Mouse (Mus musculus) layer of hippocampus, postnatal 10 days (tissue): ENCODE measurements around the gene Tpm1. TPM values are rescaled to one million over a fixed set of nuclear protein-coding genes. Genes with fewer than 3 reads are reported as not detected.

Source experiments
- DNase-seq, 2 experiments: peaks; one replicate each; pipeline ENCODE4 v3.0.0; 2021; ENCODE audit warnings: low spot score in 2 of 2
- long read RNA-seq: library from polyadenylated mRNA; stranded (forward); transcript quantifications from one replicate; pipeline ENCODE4 v2.0.0, GENCODE M21; 2023
- total RNA-seq, 2 experiments: library from RNA; stranded (reverse); gene quantifications; 2 replicates each; pipeline ENCODE4 v1.2.3; 2021

The Tpm1 gene
- total RNA-seq = 100 to 1,000 TPM; 195 to 211 TPM
- long read RNA-seq, transcript Tpm1-209 (8 exons, 2,890 nt) = major isoform, 45 of 127 reads
- long read RNA-seq, transcript Tpm1-210 (9 exons, 1,054 nt) = minor isoform, 9 of 127 reads
- long read RNA-seq, transcript Tpm1-207 (9 exons, 962 nt) = minor isoform, 8 of 127 reads
- long read RNA-seq, transcript Tpm1-206 (8 exons, 998 nt) = minor isoform, 19 of 127 reads
- long read RNA-seq, partial matches to known transcripts = 11 of 127 reads
- long read RNA-seq, other reads (novel, unspliced or antisense) = 22 of 127 reads

DNA sequence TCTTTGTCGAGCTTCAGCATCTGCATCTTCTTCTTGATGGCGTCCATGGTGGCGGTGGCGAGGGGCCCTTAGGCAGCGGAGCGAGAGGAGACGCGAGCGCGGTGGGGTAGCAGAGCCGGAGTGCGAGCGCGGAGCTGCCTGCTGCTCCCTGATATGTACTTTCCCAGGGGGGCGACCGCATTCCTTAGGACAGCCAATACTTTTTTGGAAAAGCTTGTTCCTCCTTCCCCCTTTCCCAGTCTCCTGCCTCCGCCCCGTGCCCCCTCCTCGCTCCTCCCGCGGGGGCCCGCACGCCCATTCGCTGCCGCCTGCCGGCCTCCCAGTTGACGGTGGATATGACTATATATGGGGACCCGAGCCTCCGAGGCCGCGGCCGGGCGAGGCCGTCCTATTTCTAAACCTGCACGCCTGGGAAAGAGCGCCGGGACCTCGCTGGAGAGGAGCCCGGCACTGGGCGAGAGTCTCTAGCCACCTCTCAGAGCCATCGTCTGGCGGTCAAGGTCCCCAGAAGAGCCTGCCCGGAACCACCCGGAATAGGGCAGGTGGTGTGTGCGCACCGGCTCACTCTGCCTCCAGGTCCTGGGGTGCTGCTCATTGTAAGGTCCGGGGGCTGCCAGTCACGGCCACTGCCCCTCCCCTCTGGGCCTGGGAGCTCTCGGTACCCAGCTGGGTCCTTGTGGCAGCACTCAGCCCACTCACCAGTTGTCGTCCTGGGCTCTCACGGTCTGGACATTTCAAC, at the start of gene Tpm1:
TSS of gene Tpm1 (minus strand) at position 321 of the 739 bp plus-strand sequence.
- peak; percentile 64 to 70 for DNase-seq

DNA sequence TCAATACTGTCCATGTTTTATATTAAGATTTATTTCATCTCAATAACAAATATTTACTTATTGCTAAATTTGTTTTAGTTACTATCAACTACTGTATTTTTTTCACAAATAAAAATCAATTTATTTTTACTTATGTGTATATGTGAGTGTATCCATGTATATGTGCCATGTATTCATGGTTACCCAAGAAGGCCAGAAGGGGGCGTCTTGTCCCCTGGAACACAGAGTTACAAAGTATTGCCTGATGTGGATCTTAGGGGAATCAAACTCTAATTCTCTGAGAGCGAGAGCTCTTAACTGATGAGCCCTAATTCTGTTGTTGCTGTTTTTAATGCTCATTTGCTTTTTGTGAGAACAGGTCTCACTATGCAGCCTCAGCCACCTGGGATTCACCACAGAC, 45.2 kb upstream of the Tpm1 start:
- no peak for DNase-seq

DNA sequence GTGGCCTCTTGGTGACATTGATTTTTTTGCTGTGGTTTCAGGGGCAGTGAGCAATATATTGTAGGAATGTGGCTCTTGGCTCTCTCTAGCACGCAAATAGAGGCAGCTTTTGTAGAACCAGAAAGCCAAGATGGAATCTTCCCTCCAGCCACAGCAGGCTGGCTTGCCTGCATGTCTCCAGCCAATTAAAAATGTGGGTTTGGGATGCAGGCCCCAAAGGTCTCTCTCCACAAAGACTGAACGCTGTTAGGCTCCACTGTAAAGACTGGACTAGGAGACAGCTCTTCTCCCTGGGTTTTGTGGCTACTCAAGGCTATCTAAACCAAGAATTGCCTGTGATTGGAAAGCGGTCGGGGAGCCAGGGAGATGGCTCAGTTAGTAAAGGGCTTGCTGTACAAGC, 43.0 kb upstream of the Tpm1 start:
- no peak for DNase-seq

DNA sequence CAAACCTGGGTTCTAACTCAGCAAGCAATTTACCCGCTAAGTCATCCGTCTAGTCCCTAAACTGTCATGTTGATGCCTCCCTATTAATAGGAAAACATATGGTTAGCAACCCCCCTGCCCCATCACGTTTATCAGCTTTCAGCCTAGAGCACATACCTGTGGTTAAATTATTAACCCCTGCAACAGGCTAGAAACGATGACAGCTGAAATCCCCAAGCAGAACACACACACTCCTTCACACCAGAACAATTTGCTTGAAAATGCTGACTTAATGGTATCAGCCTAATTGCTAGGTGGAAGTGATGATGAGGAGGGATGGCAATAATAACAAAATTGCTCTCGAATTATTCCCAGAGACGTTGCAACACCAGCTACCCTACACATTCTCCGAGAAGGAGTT, 42.4 kb upstream of the Tpm1 start:
- no peak for DNase-seq

DNA sequence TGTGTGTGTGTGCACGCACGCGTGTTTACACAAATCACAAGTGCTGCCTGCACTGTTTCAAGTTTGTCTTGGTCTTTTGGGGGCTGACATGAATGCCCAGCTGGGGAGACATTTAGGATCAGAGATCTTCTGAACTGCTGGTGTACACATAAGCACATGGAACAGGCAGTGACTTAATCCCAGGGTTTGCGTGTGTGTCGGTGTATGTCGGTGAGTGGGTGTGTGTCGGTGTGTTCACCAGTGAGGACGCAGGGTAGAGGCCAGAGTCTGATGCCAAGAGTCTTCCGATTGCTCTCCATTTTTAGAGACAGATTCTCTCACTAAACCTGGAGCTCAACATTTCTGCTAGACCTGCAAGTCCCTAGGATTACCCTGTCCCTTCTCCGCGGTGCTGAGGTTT, 41.9 kb upstream of the Tpm1 start:
- DNase-seq = no peak

DNA sequence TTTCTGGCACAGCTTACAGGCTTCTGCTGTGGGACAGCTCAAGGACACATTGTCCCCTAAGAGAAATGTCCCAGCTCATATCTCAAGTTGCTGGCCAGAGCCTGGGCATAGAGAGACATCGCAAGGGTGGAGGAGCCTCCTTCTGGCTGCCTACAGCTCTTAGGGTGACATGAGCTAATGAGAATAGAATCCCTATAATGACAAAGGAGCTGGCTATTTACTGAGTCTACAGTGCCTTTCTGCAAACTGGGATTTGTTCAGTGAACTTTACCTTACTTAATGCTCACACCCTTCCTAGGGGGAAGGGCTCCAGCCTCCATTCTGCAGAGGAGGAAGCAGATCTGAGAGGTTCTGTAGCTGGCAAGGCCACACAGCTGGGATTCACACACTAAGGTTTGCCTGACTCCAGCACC, 41.4 kb upstream of the Tpm1 start:
- DNase-seq = no peak

DNA sequence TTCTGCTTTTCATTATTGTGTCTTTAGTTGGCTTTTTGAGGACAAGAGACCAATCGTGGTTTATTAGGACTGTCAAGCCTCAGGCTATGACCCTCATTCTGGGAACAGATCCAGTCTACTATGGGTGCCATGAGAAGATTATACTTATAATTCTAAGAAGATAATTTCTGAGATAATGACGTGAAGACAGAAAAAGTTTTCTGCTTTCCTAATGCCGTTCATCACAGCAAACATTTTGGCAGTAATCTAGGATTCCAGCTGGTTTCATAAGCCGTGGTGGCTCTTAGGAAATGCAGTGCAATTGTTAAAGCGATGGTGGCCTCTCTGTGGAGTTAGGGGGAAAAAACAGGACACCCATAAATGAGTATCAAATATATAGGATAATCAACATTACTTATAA, 40.0 kb upstream of the Tpm1 start:
- no peak for DNase-seq

DNA sequence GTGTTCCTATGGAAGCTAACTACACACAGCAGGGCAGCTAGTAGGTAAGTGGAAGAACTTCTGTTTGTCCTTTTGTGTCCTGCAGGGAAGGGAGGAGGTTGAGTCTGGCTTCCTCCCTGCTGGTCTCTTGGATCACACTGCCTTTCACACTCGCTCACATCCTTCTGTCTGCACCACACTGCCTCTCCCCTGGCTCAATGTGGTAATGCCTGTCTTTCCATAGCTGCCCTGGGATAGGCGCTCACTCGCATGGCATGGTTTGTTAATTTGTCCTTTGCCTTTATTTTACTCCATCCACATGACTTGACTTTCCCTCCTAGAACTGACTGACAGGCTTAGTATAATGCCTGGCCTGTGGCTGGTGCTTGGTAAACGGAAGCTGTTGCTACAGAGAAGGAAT, 34.6 kb upstream of the Tpm1 start:
- no peak for DNase-seq

DNA sequence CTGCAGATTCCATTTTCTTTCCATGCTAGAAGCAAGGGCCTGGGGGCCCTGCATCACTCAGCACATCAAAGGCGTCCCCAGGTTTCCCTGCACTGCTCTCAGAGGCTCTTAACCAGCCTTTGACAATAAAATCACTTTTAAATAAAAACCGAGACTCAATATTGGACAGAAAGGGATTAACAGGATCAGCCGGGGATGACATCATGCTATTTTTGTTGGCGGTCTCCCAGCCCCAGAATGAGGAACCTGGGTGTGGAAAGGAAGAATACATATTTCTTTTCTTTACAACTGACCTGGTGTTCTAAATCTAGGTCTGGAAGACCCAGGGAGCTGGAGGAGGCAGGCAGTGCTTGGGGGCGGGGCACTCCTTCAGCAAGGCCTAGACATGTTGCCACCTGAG, 32.5 kb upstream of the Tpm1 start:
- DNase-seq = peak in 1 of 2 experiments; percentile 20

DNA sequence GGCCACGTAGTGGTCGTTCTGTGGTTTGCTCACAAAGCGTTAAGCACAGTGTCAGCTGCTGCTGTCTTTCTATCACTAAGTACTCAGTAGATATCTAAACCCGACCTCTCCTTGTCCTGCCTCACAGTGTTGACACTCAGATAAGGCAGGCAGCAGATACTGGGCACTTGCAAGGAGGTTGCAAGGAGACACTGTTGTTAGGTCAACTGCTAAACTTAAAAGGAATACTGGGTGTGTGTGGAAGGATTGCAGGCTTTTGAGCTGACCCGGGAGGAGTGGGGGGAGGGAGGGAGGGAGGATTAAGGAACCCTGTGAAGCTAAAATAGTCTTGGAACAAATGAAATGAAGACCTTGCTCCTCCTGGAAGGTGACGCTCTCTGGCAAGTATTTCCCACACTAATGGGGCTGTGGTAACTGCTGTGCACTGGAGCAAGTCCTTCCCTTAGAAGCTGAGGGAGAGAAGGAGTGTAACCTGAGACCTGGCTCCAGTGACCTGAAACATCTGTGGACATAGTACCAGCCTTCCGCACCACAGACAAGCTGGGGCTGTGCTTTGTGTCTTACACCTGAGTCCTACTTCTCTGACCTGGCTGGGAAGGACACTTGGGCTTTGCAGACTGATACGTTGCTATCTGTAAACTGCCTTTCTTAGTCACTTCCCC, 28.6 kb upstream of the Tpm1 start:
- no peak for DNase-seq

DNA sequence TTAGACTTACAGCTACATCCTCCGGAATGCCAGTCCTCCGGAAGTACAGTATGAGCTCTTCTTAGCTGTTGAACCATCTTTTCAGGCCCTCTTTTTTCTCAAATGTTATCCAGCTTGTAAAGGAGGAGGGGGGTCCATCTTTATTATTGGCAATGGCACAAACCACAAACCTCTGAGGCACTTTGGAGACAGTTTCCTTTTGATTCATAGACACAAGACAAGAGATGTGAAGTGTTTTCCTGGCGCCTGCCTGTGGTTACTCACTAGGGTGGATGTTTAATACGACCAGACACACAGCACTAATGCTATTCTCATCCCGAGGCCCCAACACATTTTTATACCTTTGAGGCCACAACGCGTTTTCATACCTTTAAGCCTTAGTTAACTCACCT, 28.1 kb upstream of the Tpm1 start:
- DNase-seq = no peak

DNA sequence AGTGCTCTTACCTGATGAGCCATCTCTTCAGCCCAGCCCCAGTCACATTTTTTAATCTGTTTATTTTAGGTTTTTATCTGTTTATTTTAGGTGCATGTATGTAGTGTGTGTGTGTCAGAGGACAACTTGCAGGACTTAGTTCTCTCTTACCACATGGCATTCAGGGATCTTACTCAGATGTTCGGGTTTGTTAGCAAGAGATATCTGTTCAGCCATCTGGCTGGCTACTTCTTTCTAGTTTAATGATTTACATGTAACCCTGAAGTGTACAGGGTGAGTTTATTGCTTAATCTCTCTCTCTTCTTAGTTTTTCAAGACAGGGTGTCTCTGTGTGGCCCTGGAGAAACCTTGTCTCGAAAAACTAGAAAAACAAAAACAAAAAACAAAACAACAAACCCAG, 23.0 kb upstream of the Tpm1 start:
- DNase-seq = no peak

DNA sequence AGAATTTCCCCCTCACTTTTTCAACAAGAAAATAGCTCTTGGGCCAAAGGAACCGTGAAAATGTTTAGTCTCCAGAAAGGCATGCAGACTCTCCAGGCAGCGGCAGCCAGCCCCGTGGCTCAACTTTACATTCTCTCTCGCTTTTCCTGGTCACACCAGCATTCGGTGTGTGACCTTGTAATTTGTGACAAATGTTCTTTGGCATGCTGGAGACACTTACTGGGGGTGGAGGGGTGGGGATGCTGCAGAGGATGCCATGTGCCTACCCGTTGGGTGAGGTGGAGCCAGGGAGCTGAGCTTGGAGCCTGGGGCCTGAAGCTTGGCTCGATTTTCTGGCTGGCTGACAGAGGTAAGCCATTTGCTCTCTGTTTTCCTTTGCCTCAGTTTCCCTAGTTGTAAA, 22.4 kb upstream of the Tpm1 start:
- no peak for DNase-seq

DNA sequence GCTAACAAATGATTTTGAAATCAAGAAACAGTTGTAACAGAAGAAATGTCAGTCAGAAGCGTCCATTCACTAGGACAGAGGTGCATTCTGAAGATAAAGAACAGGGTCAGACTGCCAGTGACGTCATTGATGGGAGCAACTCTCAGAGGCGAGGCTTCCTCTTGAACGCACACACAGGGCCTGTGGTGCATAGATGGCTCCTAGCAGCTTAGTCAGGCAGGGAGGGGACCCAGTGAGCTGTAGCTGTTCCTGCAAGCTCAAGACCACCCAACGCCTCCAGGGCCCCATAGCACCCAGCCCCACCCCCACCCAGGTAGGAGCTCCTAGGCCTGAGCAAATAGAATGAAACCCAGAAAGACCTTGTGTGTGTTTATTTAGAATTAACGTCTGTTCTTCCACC, 21.9 kb upstream of the Tpm1 start:
- DNase-seq = no peak

DNA sequence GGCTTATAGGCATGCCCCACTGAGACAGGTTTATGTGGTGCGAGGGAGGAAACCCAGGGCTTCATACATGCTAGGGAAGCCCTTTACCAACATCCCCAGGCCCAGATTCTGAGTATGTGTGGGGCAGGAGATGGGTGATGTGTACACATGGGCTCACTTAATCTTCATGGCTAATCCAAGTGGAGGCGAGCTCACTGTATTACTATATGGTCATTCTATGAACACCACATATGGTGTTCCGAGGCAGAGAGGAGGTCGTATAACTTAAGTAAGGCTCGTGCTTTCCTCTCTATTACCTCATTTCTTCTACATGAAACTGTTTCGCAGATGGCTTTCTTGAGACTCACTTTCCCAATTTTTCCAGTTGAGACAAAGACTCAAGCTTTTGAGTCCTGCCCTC, 17.4 kb upstream of the Tpm1 start:
- no peak for DNase-seq

DNA sequence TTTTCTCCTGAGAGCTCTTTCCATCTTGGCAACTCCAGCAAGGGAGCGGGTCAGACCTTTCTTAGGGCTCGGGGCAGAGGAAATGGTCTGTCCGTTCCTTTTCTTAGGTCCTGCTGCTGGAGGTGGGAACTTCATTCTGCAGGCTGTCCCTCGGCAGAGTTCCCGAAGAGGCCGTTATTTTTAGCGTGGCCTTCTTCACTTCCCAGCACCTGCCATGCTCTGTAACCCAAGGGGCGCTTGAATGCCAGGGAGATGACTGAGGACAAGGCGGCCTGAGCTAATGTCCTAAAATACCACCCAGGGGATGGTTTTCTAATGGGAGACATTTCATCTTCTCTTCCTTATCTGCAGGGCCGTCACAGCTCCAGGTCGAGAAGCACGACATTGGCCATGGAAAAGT, 10.5 kb upstream of the Tpm1 start:
- DNase-seq = no peak

DNA sequence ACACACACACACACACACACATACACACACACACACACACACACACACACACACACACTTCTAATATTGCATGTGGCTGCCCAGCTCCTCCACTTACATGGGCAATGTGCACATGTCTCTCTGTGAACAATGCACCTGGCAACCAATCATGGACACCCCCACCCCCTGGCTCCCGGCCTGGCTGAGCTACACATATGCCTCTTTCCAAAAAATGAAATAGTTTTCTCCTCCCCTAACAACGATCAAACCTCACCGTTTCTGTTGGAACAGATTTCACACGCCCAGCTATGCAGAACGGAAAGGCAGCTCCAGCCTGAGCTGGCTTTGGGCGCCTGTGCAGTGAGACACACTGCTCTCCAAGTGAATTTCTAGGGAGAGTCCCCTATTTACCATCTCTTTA, 9.2 kb upstream of the Tpm1 start:
- DNase-seq = peak; percentile 69 to 77

DNA sequence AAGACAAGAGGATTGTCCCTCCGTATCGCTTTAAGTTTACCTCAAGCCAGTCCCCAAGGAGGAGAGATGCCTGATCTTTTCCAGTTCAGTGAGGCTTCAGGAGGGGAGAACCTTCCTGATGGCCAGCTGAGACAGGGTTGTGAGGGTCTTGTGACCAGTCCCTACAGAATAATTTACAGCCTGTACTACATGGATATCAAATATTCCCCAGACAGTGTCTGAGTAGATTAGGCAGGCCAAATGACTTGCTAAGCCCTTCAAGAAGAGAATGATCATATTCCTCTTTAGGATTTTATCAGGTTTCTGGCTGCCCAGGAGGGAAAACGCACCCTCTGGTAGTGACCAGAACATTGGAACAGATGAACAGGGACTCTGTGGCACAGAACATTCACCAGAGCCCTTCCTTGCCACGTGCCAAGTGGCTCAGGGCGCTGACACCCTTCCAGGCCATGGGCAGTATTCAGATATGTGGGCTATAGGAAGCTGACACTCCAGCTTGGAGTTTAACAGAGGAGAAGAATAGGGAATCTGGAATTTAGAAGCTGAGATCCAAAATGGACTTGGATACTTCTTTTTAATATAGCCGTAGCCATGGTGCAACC, 1.6 kb upstream of the Tpm1 start:
- no peak for DNase-seq

DNA sequence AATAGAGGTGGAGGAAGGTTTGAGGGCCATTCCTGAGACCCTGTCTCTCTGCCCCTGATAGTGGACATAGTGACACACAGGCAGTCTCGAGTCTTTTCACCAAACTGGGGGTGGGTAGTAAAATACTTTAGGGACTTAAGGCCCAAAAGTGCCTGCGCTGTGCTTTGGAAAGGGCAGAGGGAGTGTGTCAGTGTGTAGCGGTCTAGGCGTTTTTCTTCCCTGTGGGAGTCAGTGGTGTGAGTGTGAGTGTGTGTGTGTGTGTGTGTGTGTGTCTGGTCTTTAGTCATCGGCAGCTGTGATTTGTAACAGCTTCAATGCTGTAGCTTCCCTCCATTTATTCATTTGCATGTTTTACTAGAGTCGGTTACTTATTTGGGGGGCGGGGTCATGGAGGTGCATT, 630 bp upstream of the Tpm1 start:
- DNase-seq = no peak

DNA sequence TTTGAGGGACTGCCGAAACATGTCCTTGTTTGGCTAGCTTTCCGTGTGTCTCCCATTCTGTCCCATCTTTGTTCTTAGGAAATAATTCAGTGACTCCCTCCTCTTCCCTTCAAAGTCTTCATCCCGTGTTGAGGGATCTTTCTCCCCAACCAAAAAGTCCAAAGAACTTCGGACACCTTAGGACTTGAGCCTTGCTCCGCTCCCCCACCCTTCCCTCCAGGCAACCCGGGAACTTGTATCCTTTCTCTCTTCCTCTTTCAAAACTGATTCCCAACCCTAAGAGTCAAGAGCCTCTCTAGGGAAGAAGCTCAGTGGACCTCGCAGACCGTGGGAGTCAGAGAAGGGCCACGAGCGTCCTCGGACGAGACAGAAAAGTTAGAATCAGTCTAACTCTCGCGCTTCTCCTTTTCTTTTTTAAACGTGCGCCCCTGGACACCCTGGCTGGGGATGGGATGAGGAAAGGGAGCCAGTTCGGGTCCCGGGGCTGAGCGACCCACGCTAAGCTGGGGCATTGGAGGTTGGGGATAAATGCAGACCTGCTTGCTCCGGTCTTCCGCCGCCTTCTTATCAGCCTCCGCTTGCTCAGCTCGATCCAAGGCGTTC, 622 bp downstream of the Tpm1 start:
- no peak for DNase-seq

DNA sequence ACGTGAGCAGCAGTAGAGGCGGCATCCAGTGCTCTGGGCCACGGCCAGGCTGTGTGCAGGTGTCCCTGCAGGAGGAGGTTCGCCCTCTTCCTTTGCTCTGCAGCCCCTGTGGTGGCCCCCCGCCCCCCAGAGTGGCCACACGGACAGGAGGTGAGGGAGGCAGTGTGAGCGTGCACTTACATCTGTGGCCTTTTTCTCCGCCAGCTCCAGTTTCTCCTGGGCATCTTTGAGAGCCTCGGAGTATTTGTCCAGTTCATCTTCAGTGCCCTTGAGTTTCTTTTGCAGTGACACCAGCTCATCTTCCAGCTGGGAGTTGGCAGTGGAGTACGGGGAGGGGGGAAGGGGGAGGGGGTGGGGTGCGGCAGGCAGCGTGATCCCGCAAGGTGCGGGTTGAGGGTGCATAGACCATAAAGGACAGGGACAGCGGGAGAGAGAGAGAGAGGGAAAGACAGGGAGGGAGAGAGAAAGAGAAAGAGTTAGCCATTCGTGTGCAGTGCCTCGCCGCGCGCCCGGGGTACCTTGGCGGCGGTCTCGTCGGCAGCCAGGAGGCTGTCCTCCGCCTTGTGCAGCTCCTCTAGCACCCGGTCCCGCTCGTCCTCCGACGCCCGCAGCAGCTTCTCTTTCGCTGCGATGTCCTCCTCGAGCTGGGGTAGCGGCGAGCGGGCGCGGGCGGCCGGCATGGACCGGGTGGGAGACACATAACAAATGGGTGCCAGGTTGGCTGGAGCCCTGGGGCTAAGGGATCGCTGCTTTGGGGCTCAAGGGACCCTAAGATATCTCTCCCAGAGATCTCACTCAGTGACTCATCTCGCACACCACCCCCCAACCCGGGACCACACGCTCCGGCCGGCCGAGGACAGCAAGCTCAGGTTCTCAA, 1.4 kb downstream of the Tpm1 start:
- peak in 1 of 2 experiments; percentile 31 for DNase-seq
